Mouse (Mus musculus) c-Kit-positive CD71-negative TER-119-negative erythroid progenitor cells, embryonic 14.5 days (primary cell): ENCODE data around the gene Rbpms2.

Source experiments
- DNase-seq: peaks from one replicate; pipeline ENCODE4 v3.0.0-alpha.2; 2013; ENCODE audit warnings: low read depth

The Rbpms2 gene

GRCm38 (mm10) chr9:65629025-65629766 is at the start of gene Rbpms2:
Rbpms2 (plus strand) TSS chr9:65629648.
- DNase-seq = no peak

GRCm38 (mm10) chr9:65579781-65580371 is 49.6 kb upstream of the Rbpms2 start, which contains the start of gene Plekho2:
Plekho2 (minus strand) TSS chr9:65580040.
- DNase-seq = peak; percentile 89

GRCm38 (mm10) chr9:65580401-65581256 is 48.8 kb upstream of the Rbpms2 start:
- DNase-seq = peak; percentile 95

- DNase-seq = no peak
These were observed 46.4 kb upstream of the Rbpms2 start for GRCm38 (mm10) chr9:65583045-65583444.

- DNase-seq = peak; percentile 79
These were observed 42.8 kb upstream of the Rbpms2 start, which contains the start of gene Pif1 for GRCm38 (mm10) chr9:65586406-65587269. Pif1 (plus strand) TSS chr9:65587160.

GRCm38 (mm10) chr9:65587270-65587572 is 42.2 kb upstream of the Rbpms2 start:
- no peak for DNase-seq

- no peak for DNase-seq
These were observed 41.7 kb upstream of the Rbpms2 start for GRCm38 (mm10) chr9:65587573-65588358.

GRCm38 (mm10) chr9:65589091-65589490 is 40.4 kb upstream of the Rbpms2 start:
- DNase-seq = no peak

GRCm38 (mm10) chr9:65592721-65593120 is 36.7 kb upstream of the Rbpms2 start:
- DNase-seq = no peak

- no peak for DNase-seq
These were observed 35.9 kb upstream of the Rbpms2 start for GRCm38 (mm10) chr9:65593596-65593995.

GRCm38 (mm10) chr9:65598765-65599249 is 30.6 kb upstream of the Rbpms2 start:
- no peak for DNase-seq

- no peak for DNase-seq
These were observed 28.5 kb upstream of the Rbpms2 start for GRCm38 (mm10) chr9:65600951-65601350.

- no peak for DNase-seq
These were observed 25.9 kb upstream of the Rbpms2 start for GRCm38 (mm10) chr9:65603401-65604102.

- peak; percentile 87 for DNase-seq
These were observed 23.8 kb upstream of the Rbpms2 start for GRCm38 (mm10) chr9:65605471-65606136.

GRCm38 (mm10) chr9:65606321-65607109 is 22.9 kb upstream of the Rbpms2 start:
- DNase-seq = no peak

- DNase-seq = no peak
These were observed 22.3 kb upstream of the Rbpms2 start for GRCm38 (mm10) chr9:65607120-65607519.

GRCm38 (mm10) chr9:65611969-65612486 is 17.4 kb upstream of the Rbpms2 start:
- DNase-seq = no peak

- no peak for DNase-seq
These were observed 16.4 kb upstream of the Rbpms2 start for GRCm38 (mm10) chr9:65613098-65613497.

- DNase-seq = no peak
These were observed 10.1 kb upstream of the Rbpms2 start for GRCm38 (mm10) chr9:65619311-65619710.
